Mouse (Mus musculus): ENCODE measurements around the gene Med22. TPM values are rescaled to one million over a fixed set of nuclear protein-coding genes. Genes with fewer than 3 reads are reported as not detected.
"Not testable (repeated sequence)": the region's sequence is repeated elsewhere in the genome, so short reads cannot be mapped to it uniquely, and the experiment has no call there.

The Med22 gene
- polyA plus RNA-seq, 1 experiment from 2014 or later, result 112 TPM

- H3K4me3 ChIP-seq (ENCODE audit: low read depth, low read length), result peak within 1 kb of the TSS; percentile 80
- under 1% methylated on average over 41 of the region's 41 CpGs for WGBS
- H3K27ac ChIP-seq (ENCODE audit: low read depth, low read length), result peak within 1 kb of the TSS; percentile 82
- H3K9me3 ChIP-seq (ENCODE audit: control insufficient read depth, low read length), result no peaks in the 10 kb centered on the region
- peak within 1 kb of the TSS; percentile 78 for H3K4me2 ChIP-seq (ENCODE audit: low read depth, low read length, severe bottlenecking)
- H3K27me3 ChIP-seq (ENCODE audit: control insufficient read depth, insufficient read depth, low read length), result no peaks in the 10 kb centered on the region
- DNase-seq (ENCODE audit: low spot score), result peak; percentile 96
- H3K9ac ChIP-seq (ENCODE audit: low read length), result peak within 1 kb of the TSS; percentile 74
- peaks cover 7% of the 10 kb centered on the region for H3K36me3 ChIP-seq (ENCODE audit: control insufficient read depth, insufficient read depth, low read length)
- peaks cover 7% of the 10 kb centered on the region for H3K4me1 ChIP-seq (replicated peaks; ENCODE audit: control insufficient read depth, insufficient read depth, low read length)
- ATAC-seq (replicated peaks; ENCODE audit: low FRiP score), result peak; percentile 94
These were observed 7.8 kb downstream of the Med22 start, which contains the start of gene Surf6 for GRCm38 (mm10) chr2:26902467-26903220. TSS of gene Surf6 (minus strand) at chr2:26902879.

- DNase-seq (ENCODE audit: low spot score) (peak; percentile 48), ATAC-seq (replicated peaks; ENCODE audit: low FRiP score) (no peak)
- H3K27me3 ChIP-seq (ENCODE audit: control insufficient read depth, insufficient read depth, low read length), result no peaks in the 10 kb centered on the region
- H3K4me2 ChIP-seq (ENCODE audit: low read depth, low read length, severe bottlenecking), result peak overlapping the region; percentile 78
- H3K9me3 ChIP-seq (ENCODE audit: control insufficient read depth, low read length), result no peaks in the 10 kb centered on the region
- peak overlapping the region; percentile 82; the same call in 1 of the 2 replicates for H3K27ac ChIP-seq (ENCODE audit: low read depth, low read length)
- 19% methylated on average over 7 of the region's 7 CpGs for WGBS
- H3K4me3 ChIP-seq (ENCODE audit: low read depth, low read length), result peak overlapping the region; percentile 80
- H3K4me1 ChIP-seq (replicated peaks; ENCODE audit: control insufficient read depth, insufficient read depth, low read length), result peaks cover 7% of the 10 kb centered on the region
- H3K9ac ChIP-seq (ENCODE audit: low read length), result peak overlapping the region; percentile 74
- peaks cover 7% of the 10 kb centered on the region for H3K36me3 ChIP-seq (ENCODE audit: control insufficient read depth, insufficient read depth, low read length)
These were observed 8.6 kb downstream of the Med22 start for GRCm38 (mm10) chr2:26901834-26902400.

- Histone ChIP-seq H3K36me3 (ENCODE audit: control insufficient read depth, insufficient read depth, low read length) (peaks cover 11% of the 10 kb centered on the region), H3K27ac (ENCODE audit: low read depth, low read length) (no peak overlapping the region), H3K9me3 (ENCODE audit: control insufficient read depth, low read length) (no peaks in the 10 kb centered on the region), H3K4me2 (ENCODE audit: low read depth, low read length, severe bottlenecking) (no peak overlapping the region), H3K4me3 (ENCODE audit: low read depth, low read length) (no peak overlapping the region), H3K4me1 (replicated peaks; ENCODE audit: control insufficient read depth, insufficient read depth, low read length) (peaks cover 7% of the 10 kb centered on the region), H3K27me3 (ENCODE audit: control insufficient read depth, insufficient read depth, low read length) (no peaks in the 10 kb centered on the region), H3K9ac (ENCODE audit: low read length) (no peak overlapping the region)
- 74% methylated on average over 1 of the region's 1 CpGs for WGBS
- peak; percentile 31 for DNase-seq (ENCODE audit: low spot score)
- no peak for ATAC-seq (replicated peaks; ENCODE audit: low FRiP score)
These were observed 9.7 kb downstream of the Med22 start for GRCm38 (mm10) chr2:26900731-26901130.

DNA sequence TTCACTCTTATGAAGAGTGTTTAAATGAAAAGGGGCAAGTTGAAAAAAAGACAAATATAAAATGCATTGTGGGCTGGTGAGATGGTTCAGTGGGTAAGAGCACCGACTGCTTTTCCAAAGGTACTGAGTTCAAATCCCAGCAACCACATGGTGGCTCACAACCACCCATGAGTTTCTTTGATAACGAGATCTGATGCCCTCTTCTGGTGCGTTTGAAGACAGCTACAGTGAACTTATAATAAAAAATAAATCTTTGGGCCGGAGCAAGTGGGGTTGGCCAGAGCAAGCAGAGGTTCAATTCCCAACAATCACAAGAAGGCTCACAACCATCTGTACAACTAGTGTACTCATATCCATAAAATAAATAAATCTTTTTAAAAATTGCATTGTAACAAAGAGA, 14.6 kb downstream of the Med22 start:
- Histone ChIP-seq H3K4me2 (ENCODE audit: low read depth, low read length, severe bottlenecking) (no peak overlapping the region), H3K27ac (ENCODE audit: low read depth, low read length) (no peak overlapping the region), H3K9me3 (ENCODE audit: control insufficient read depth, low read length) (no peaks in the 10 kb centered on the region), H3K27me3 (ENCODE audit: control insufficient read depth, insufficient read depth, low read length) (no peaks in the 10 kb centered on the region), H3K4me3 (ENCODE audit: low read depth, low read length) (no peak overlapping the region), H3K9ac (ENCODE audit: low read length) (no peak overlapping the region), H3K4me1 (replicated peaks; ENCODE audit: control insufficient read depth, insufficient read depth, low read length) (no peaks in the 10 kb centered on the region), H3K36me3 (ENCODE audit: control insufficient read depth, insufficient read depth, low read length) (peaks cover 19% of the 10 kb centered on the region)
- 90% methylated on average over 4 of the region's 4 CpGs for WGBS
- ATAC-seq (replicated peaks; ENCODE audit: low FRiP score), result no peak
- no peak for DNase-seq (ENCODE audit: low spot score)

DNA sequence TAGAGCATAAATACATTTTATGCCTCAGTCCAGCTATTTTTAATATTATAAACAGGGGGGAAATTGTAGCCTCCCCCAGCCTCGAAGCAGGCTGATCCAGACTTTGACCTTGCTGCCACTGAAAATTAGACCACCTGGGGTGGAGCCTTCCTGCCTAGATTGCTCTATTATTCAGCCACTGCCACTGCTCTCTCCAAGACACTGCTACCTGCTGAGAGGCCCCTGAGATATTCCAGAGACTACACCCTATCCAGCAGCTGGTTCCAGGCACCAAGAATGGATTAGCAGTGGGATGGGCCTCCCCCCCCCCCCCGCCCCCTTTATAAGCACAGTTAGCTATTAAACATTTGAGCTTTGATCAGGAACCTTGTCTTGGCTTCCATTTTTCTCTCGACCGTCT, 24.3 kb downstream of the Med22 start:
- 39% methylated on average over 4 of the region's 4 CpGs for WGBS
- DNase-seq (ENCODE audit: low spot score); ATAC-seq (replicated peaks; ENCODE audit: low FRiP score); H3K9ac ChIP-seq (ENCODE audit: low read length); H3K4me1 ChIP-seq (replicated peaks; ENCODE audit: control insufficient read depth, insufficient read depth, low read length); H3K4me3 ChIP-seq (ENCODE audit: low read depth, low read length); H3K36me3 ChIP-seq (ENCODE audit: control insufficient read depth, insufficient read depth, low read length); H3K27ac ChIP-seq (ENCODE audit: low read depth, low read length); H3K27me3 ChIP-seq (ENCODE audit: control insufficient read depth, insufficient read depth, low read length); H3K4me2 ChIP-seq (ENCODE audit: low read depth, low read length, severe bottlenecking); H3K9me3 ChIP-seq (ENCODE audit: control insufficient read depth, low read length): not testable (repeated sequence)

DNA sequence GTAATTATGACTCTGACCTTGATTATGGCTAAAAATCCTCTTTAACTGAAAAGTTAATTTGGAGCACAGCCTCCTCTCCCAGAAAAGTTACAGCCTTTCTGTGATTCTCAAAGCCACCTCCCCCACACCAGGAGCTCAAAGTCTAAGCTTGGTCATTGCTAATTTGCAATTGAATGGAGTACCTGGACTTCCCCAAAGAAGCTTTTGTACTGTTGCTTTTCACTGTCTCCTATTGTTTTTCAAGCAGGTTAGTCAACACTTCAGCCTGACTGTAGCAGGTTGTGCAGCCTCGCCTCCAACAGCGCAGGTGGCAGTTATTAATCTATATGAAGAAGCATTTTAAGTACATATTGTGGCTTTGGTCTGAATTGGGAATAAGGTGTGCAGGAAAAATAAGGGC, 24.9 kb downstream of the Med22 start:
- not testable (repeated sequence) for H3K27ac ChIP-seq (ENCODE audit: low read depth, low read length); DNase-seq (ENCODE audit: low spot score); H3K4me3 ChIP-seq (ENCODE audit: low read depth, low read length); H3K4me1 ChIP-seq (replicated peaks; ENCODE audit: control insufficient read depth, insufficient read depth, low read length); H3K9ac ChIP-seq (ENCODE audit: low read length); H3K36me3 ChIP-seq (ENCODE audit: control insufficient read depth, insufficient read depth, low read length); ATAC-seq (replicated peaks; ENCODE audit: low FRiP score); H3K9me3 ChIP-seq (ENCODE audit: control insufficient read depth, low read length); H3K27me3 ChIP-seq (ENCODE audit: control insufficient read depth, insufficient read depth, low read length); H3K4me2 ChIP-seq (ENCODE audit: low read depth, low read length, severe bottlenecking)
- WGBS, result 75% methylated on average over 2 of the region's 2 CpGs

GRCm38 (mm10) chr2:26878571-26878970, 31.9 kb downstream of the Med22 start:
- Histone ChIP-seq H3K27me3 (ENCODE audit: control insufficient read depth, insufficient read depth, low read length) (no peaks in the 10 kb centered on the region), H3K9me3 (ENCODE audit: control insufficient read depth, low read length) (no peaks in the 10 kb centered on the region; the same call in 1 of the 2 replicates), H3K4me1 (replicated peaks; ENCODE audit: control insufficient read depth, insufficient read depth, low read length) (no peaks in the 10 kb centered on the region), H3K36me3 (ENCODE audit: control insufficient read depth, insufficient read depth, low read length) (no peaks in the 10 kb centered on the region), H3K9ac (ENCODE audit: low read length) (no peak overlapping the region), H3K4me3 (ENCODE audit: low read depth, low read length) (no peak overlapping the region), H3K27ac (ENCODE audit: low read depth, low read length) (no peak overlapping the region), H3K4me2 (ENCODE audit: low read depth, low read length, severe bottlenecking) (no peak overlapping the region)
- ATAC-seq (replicated peaks; ENCODE audit: low FRiP score) (no peak), DNase-seq (ENCODE audit: low spot score) (no peak)

DNA sequence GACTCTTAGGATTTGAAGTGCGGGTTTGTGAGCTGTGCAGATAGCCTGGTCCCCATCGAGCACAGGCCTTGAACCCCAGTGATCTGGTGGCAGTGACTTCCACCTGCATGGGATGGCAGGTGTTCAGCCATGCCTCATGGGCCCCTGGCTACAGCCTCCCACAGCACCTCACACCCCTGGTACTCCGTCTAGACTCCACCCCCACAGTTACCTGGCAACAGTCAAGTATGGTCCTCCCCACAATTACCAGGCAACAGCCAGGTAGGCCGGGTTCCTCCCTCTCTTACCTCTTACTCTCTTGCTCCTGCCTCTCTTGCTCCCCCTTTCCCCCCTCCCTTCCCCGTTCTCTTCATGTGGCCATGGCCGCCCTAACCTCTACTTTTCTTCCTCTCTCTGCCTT, 39.8 kb downstream of the Med22 start:
- H3K27me3 ChIP-seq (ENCODE audit: control insufficient read depth, insufficient read depth, low read length), result no peaks in the 10 kb centered on the region
- H3K4me3 ChIP-seq (ENCODE audit: low read depth, low read length), result no peak overlapping the region
- H3K36me3 ChIP-seq (ENCODE audit: control insufficient read depth, insufficient read depth, low read length), result no peaks in the 10 kb centered on the region
- H3K4me1 ChIP-seq (replicated peaks; ENCODE audit: control insufficient read depth, insufficient read depth, low read length), result no peaks in the 10 kb centered on the region
- no peak overlapping the region for H3K9ac ChIP-seq (ENCODE audit: low read length)
- 68% methylated on average over 6 of the region's 6 CpGs for WGBS
- no peaks in the 10 kb centered on the region for H3K9me3 ChIP-seq (ENCODE audit: control insufficient read depth, low read length)
- H3K4me2 ChIP-seq (ENCODE audit: low read depth, low read length, severe bottlenecking), result no peak overlapping the region
- no peak overlapping the region for H3K27ac ChIP-seq (ENCODE audit: low read depth, low read length)
- ATAC-seq (replicated peaks; ENCODE audit: low FRiP score) (no peak), DNase-seq (ENCODE audit: low spot score) (no peak)

DNA sequence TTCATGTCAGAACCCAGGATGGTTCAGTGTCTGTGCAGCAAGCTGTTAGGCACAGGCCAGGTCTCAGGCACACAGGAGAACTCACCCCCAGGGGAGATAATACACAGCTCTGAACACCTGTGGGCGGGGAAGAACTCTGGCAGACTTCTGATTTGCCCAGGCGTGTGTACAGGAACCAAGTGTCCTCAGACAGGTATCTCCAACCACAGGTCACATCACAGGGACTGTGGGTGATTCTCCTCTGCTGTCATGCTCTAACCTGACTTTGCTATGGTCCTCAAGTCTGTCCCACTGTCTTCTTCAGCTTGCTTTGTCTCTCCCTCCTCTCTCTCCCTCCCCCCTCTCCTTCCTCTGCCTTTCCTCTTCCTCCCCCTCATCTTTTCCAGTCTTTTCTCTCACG, 45.6 kb downstream of the Med22 start, which contains the start of gene Abo:
Gene Abo (minus strand): TSS at position 101 of the 400 bp plus-strand sequence.
- DNase-seq (ENCODE audit: low spot score) (no peak), ATAC-seq (replicated peaks; ENCODE audit: low FRiP score) (no peak)
- no peak within 1 kb of the TSS for H3K4me2 ChIP-seq (ENCODE audit: low read depth, low read length, severe bottlenecking)
- 70% methylated on average over 3 of the region's 3 CpGs for WGBS
- no peak within 1 kb of the TSS for H3K4me3 ChIP-seq (ENCODE audit: low read depth, low read length)
- H3K27ac ChIP-seq (ENCODE audit: low read depth, low read length), result no peak within 1 kb of the TSS
- no peaks in the 10 kb centered on the region for H3K36me3 ChIP-seq (ENCODE audit: control insufficient read depth, insufficient read depth, low read length)
- no peaks in the 10 kb centered on the region for H3K9me3 ChIP-seq (ENCODE audit: control insufficient read depth, low read length)
- H3K4me1 ChIP-seq (replicated peaks; ENCODE audit: control insufficient read depth, insufficient read depth, low read length), result no peaks in the 10 kb centered on the region
- H3K9ac ChIP-seq (ENCODE audit: low read length), result no peak within 1 kb of the TSS
- no peaks in the 10 kb centered on the region for H3K27me3 ChIP-seq (ENCODE audit: control insufficient read depth, insufficient read depth, low read length)

All from forebrain, embryonic 11.5 days (tissue).